Mouse (Mus musculus) spleen, adult 2 months (tissue): ENCODE measurements at regions not wholly inside any gene's neighbourhood (a gene's known extent, or its start where the extent isn't known, plus 50 kb on each side); places are given as distances from the start of the nearest gene placed in this dataset.

Source experiments
- CTCF ChIP-seq: fragments of 200-500 bp; IDR thresholded peaks from 2 replicates; pipeline ENCODE4 v1.5.1; 2011; ENCODE audit warnings: mild to moderate bottlenecking, inconsistent platforms; ENCODE audit not compliant: insufficient read depth, insufficient read length, insufficient replicate concordance; ENCODE audit errors: extremely low read depth
- POLR2A ChIP-seq: fragments of 200-500 bp; IDR thresholded peaks from 2 replicates; pipeline ENCODE4 v1.6.1; 2011; ENCODE audit warnings: low read depth, low read length, inconsistent platforms

DNA sequence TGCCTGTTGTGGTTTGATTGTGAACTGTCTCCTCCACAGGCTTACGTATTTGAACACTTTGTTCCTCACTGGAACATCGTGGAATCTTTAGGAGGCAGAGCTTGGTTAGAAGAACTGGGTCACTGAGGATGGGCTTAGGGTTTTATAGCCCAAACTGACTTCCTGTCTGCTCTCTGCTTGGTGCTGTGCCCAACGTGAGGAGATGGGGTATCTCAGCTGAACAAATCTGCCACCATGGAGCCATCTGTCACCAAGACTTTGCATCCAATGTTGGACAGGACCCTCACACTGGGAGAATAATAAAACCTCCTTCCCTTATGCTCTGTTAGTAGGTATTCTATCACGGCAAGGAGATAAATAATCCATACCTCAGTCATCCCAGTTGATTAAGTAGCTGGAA lies 134.2 kb upstream of the Tnp1 start:
- TF ChIP-seq CTCF (no peak), POLR2A (no peak)
